Mouse (Mus musculus) macrophage (primary cell): ENCODE results near the gene Myo1d. TPM values are rescaled to one million over a fixed set of nuclear protein-coding genes. Genes with fewer than 3 reads are reported as not detected.

Source experiments
- H3K27ac ChIP-seq: fragments of 350-480 bp; formaldehyde crosslinking; 2 replicates; pipeline ENCODE4 v1.9.0; 2021
- H3K36me3 ChIP-seq: fragments of 350-480 bp; formaldehyde crosslinking; 2 replicates; pipeline ENCODE4 v1.9.0; 2021; ENCODE audit errors: inconsistent target
- H3K4me3 ChIP-seq: fragments of 350-480 bp; formaldehyde crosslinking; 2 replicates; pipeline ENCODE4 v1.9.0; 2021; ENCODE audit errors: inconsistent target
- H3K79me2 ChIP-seq: fragments of 350-480 bp; formaldehyde crosslinking; 2 replicates; pipeline ENCODE4 v1.9.0; 2021; ENCODE audit errors: inconsistent target
- WGBS: methylation state at CpG from one replicate; pipeline ENCODE4 v1.1.7; 2026; ENCODE audit warnings: inconsistent platforms; ENCODE audit not compliant: missing documents; 5-methylcytosine and 5-hydroxymethylcytosine counted together
- polyA plus RNA-seq: library from polyadenylated mRNA; stranded (reverse); fragments of 250-400 nt; gene quantifications from 3 replicates; pipeline ENCODE4 v1.2.4, GENCODE M21; 2018; ENCODE audit warnings: inconsistent platforms

Myo1d gene
- polyA plus RNA-seq, 1 experiment from 2014 or later, result 0.36 TPM

GRCm38 (mm10) chr11:80494852-80495251 is 285.0 kb downstream of the Myo1d start:
- H3K79me2 ChIP-seq, result no peaks in the 10 kb centered on the region
- no peaks in the 10 kb centered on the region for H3K36me3 ChIP-seq
- H3K4me3 ChIP-seq, result no peak overlapping the region
- WGBS, result 66% methylated on average over 8 of the region's 9 CpGs
- H3K27ac ChIP-seq, result no peak overlapping the region

- no peak overlapping the region for H3K4me3 ChIP-seq
- H3K36me3 ChIP-seq, result no peaks in the 10 kb centered on the region
- H3K79me2 ChIP-seq, result no peaks in the 10 kb centered on the region
- no peak overlapping the region for H3K27ac ChIP-seq
- WGBS, result 95% methylated on average over 5 of the region's 5 CpGs
Observed at GRCm38 (mm10) chr11:80493186-80493585, 286.6 kb downstream of the Myo1d start.

- WGBS, result 100% methylated on average over 9 of the region's 10 CpGs
- no peaks in the 10 kb centered on the region for H3K36me3 ChIP-seq
Observed at GRCm38 (mm10) chr11:80490831-80491230, 289.0 kb downstream of the Myo1d start.

GRCm38 (mm10) chr11:80489882-80490196 is 290.0 kb downstream of the Myo1d start:
- H3K36me3 ChIP-seq, result no peaks in the 10 kb centered on the region
- no peak overlapping the region for H3K4me3 ChIP-seq
- WGBS, result 2% methylated on average over 5 of the region's 5 CpGs
- no peak overlapping the region for H3K27ac ChIP-seq
- H3K79me2 ChIP-seq, result no peaks in the 10 kb centered on the region

More at GRCm38 (mm10) chr11:80490831-80491230, 289.0 kb downstream of the Myo1d start:
- H3K4me3 ChIP-seq, result no peak overlapping the region
- H3K27ac ChIP-seq, result no peak overlapping the region
- no peaks in the 10 kb centered on the region for H3K79me2 ChIP-seq

GRCm38 (mm10) chr11:80489172-80489881 is 290.5 kb downstream of the Myo1d start:
- no peak overlapping the region for H3K4me3 ChIP-seq
- H3K79me2 ChIP-seq, result no peaks in the 10 kb centered on the region
- no peaks in the 10 kb centered on the region for H3K36me3 ChIP-seq
- 26% methylated on average over 12 of the region's 12 CpGs for WGBS
- H3K27ac ChIP-seq, result no peak overlapping the region

- WGBS, result 82% methylated on average over 15 of the region's 15 CpGs
- no peak overlapping the region for H3K4me3 ChIP-seq
- no peaks in the 10 kb centered on the region for H3K79me2 ChIP-seq
- no peak overlapping the region for H3K27ac ChIP-seq
- no peaks in the 10 kb centered on the region for H3K36me3 ChIP-seq
Observed at GRCm38 (mm10) chr11:80487904-80488587, 291.8 kb downstream of the Myo1d start.

- 93% methylated on average over 10 of the region's 10 CpGs for WGBS
- Histone ChIP-seq H3K27ac (no peak overlapping the region), H3K79me2 (no peaks in the 10 kb centered on the region), H3K36me3 (no peaks in the 10 kb centered on the region), H3K4me3 (no peak overlapping the region)
Observed at GRCm38 (mm10) chr11:80485622-80486206, 294.1 kb downstream of the Myo1d start.

- Histone ChIP-seq H3K79me2 (no peaks in the 10 kb centered on the region), H3K4me3 (no peak overlapping the region), H3K27ac (no peak overlapping the region), H3K36me3 (no peaks in the 10 kb centered on the region)
- WGBS, result 96% methylated on average over 8 of the region's 9 CpGs
Observed at GRCm38 (mm10) chr11:80485120-80485551, 294.7 kb downstream of the Myo1d start.

- no peak overlapping the region for H3K4me3 ChIP-seq
- H3K79me2 ChIP-seq, result no peaks in the 10 kb centered on the region
- no peaks in the 10 kb centered on the region for H3K36me3 ChIP-seq
- WGBS, result 90% methylated on average over 9 of the region's 12 CpGs
- H3K27ac ChIP-seq, result no peak overlapping the region
Observed at GRCm38 (mm10) chr11:80484191-80484791, 295.5 kb downstream of the Myo1d start.

GRCm38 (mm10) chr11:80483536-80484067 is 296.2 kb downstream of the Myo1d start:
- 92% methylated on average over 6 of the region's 6 CpGs for WGBS
- Histone ChIP-seq H3K4me3 (no peak overlapping the region), H3K79me2 (no peaks in the 10 kb centered on the region), H3K27ac (no peak overlapping the region), H3K36me3 (no peaks in the 10 kb centered on the region)

- H3K4me3 ChIP-seq, result no peak overlapping the region
- 92% methylated on average over 7 of the region's 7 CpGs for WGBS
- H3K27ac ChIP-seq, result no peak overlapping the region
- no peaks in the 10 kb centered on the region for H3K36me3 ChIP-seq
- no peaks in the 10 kb centered on the region for H3K79me2 ChIP-seq
Observed at GRCm38 (mm10) chr11:80482921-80483320, 296.9 kb downstream of the Myo1d start.

GRCm38 (mm10) chr11:80482347-80482746 is 297.5 kb downstream of the Myo1d start:
- H3K27ac ChIP-seq, result no peak overlapping the region
- no peaks in the 10 kb centered on the region for H3K79me2 ChIP-seq
- H3K4me3 ChIP-seq, result no peak overlapping the region
- H3K36me3 ChIP-seq, result no peaks in the 10 kb centered on the region
- WGBS, result 92% methylated on average over 10 of the region's 10 CpGs

- H3K27ac ChIP-seq, result no peak overlapping the region
- no peak overlapping the region for H3K4me3 ChIP-seq
- no peaks in the 10 kb centered on the region for H3K79me2 ChIP-seq
- no peaks in the 10 kb centered on the region for H3K36me3 ChIP-seq
- 94% methylated on average over 13 of the region's 13 CpGs for WGBS
Observed at GRCm38 (mm10) chr11:80481409-80482050, 298.3 kb downstream of the Myo1d start.
